Mouse (Mus musculus) midbrain, embryonic 16.5 days (tissue): Measurements from ENCODE around the gene Kcnq1. TPM values are rescaled to one million over a fixed set of nuclear protein-coding genes. Genes with fewer than 3 reads are reported as not detected.
A peak's percentile ranks its signal among the peaks of the same experiment; 100 is the strongest.

ENCODE experiments used
- ATAC-seq: fragments of 200-750 bp; cut with Nextera tagmentation; 2 replicates; pipeline ENCODE4 v1.8.0; 2017; ENCODE audit warnings: moderate TSS enrichment
- H3K27ac ChIP-seq: fragments of 300-500 bp; sonication (generic); 2 replicates; pipeline ENCODE4 v1.5.1; 2014; ENCODE audit warnings: mild to moderate bottlenecking, low read length, mixed read lengths
- H3K27me3 ChIP-seq: fragments of 300-500 bp; sonication (generic); 2 replicates; pipeline ENCODE4 v1.6.1; 2014; ENCODE audit warnings: low read depth, low read length, mixed read lengths; ENCODE audit not compliant: control insufficient read depth, insufficient read depth
- H3K36me3 ChIP-seq: fragments of 300-500 bp; sonication (generic); 2 replicates; pipeline ENCODE4 v1.6.1; 2014; ENCODE audit warnings: mild to moderate bottlenecking, low read length, moderate library complexity, mixed read lengths; ENCODE audit not compliant: control insufficient read depth, insufficient read depth
- H3K4me1 ChIP-seq: fragments of 300-500 bp; sonication (generic); 2 replicates; pipeline ENCODE4 v1.6.1; 2014; ENCODE audit warnings: mild to moderate bottlenecking, low read length, mixed read lengths; ENCODE audit not compliant: control insufficient read depth, insufficient read depth
- H3K4me2 ChIP-seq: fragments of 300-500 bp; sonication (generic); 2 replicates; pipeline ENCODE4 v1.6.1; 2014; ENCODE audit warnings: mild to moderate bottlenecking, low read length, mixed read lengths
- H3K4me3 ChIP-seq: fragments of 300-500 bp; sonication (generic); 2 replicates; pipeline ENCODE4 v1.5.1; 2014; ENCODE audit warnings: low read depth, mild to moderate bottlenecking, low read length, moderate library complexity, mixed read lengths
- H3K9ac ChIP-seq: fragments of 300-500 bp; sonication (generic); 2 replicates; pipeline ENCODE4 v1.6.1; 2014; ENCODE audit warnings: low read depth, low read length, mixed read lengths
- H3K9me3 ChIP-seq: fragments of 300-500 bp; sonication (generic); replicated peaks from 2 replicates; pipeline ENCODE4 v1.6.1; 2014; ENCODE audit warnings: mild to moderate bottlenecking, low read length, mixed read lengths; ENCODE audit not compliant: control insufficient read depth, poor library complexity, severe bottlenecking
- WGBS: fragments of 180-500 bp; shearing (Covaris S2); extraction: QIAGEN DNeasy Blood & Tissue Kit; methylation state at CpG from one replicate; pipeline ENCODE4 v1.1.7; 2014; 5-methylcytosine and 5-hydroxymethylcytosine counted together
- polyA plus RNA-seq: library from polyadenylated mRNA; unstranded; fragments of >200 nt; fragmentation: Nextera tagmentation; extraction: Ambion mirVana; gene quantifications from 2 replicates; pipeline ENCODE4 v1.2.1, GENCODE M21; 2015

Gene Kcnq1
- polyA plus RNA-seq, 1 experiment from 2014 or later = 1.1 TPM

DNA sequence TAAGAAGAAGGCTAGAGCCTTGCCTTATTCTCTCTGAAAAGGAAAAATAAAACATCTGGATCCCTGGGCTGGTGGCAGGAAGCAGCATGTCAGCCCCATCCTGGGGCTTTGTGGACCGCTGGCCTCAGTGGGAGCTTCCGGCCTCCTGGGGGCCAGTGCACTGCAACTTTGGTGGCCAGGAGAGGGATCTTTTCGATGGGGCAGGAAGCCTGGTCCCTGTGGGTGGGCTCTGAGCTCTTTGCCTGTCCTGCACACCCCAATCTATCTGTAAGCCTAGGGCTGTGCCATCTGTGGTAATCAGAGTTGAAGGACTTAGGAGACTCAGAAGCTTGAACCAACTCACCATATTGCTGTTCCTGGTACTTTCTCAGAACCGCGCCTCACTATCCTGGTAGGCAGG lies 84.7 kb downstream of the Kcnq1 start:
- no peaks in the 10 kb centered on the region for H3K36me3 ChIP-seq
- H3K27ac ChIP-seq = no peak overlapping the region
- H3K4me1 ChIP-seq = no peaks in the 10 kb centered on the region
- WGBS = 76% methylated on average over 5 of the region's 5 CpGs
- no peak overlapping the region for H3K4me3 ChIP-seq
- ATAC-seq = no peak
- H3K27me3 ChIP-seq = no peaks in the 10 kb centered on the region
- no peaks in the 10 kb centered on the region for H3K9me3 ChIP-seq
- H3K9ac ChIP-seq = no peak overlapping the region
- no peak overlapping the region for H3K4me2 ChIP-seq

DNA sequence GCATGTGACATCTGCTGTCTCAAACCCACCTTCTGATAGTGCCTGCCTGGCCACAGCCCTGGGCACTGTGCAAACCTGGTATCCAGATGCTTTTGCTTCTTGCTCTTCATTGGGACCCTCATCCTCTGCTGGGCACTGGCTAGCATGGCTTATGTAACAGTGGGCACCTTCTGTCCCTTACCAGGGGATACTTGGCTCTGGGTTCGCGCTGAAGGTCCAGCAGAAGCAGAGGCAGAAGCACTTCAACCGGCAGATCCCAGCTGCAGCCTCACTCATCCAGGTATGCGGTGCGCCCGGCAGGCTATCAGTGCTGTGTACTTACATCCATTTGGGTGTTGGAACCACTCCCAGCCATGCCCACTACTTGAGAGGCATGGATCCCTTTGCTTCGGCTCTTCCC lies 86.2 kb downstream of the Kcnq1 start:
- H3K4me3 ChIP-seq = no peak overlapping the region
- no peaks in the 10 kb centered on the region for H3K27me3 ChIP-seq
- H3K9ac ChIP-seq = no peak overlapping the region
- no peak overlapping the region for H3K4me2 ChIP-seq
- H3K4me1 ChIP-seq = no peaks in the 10 kb centered on the region
- no peaks in the 10 kb centered on the region for H3K36me3 ChIP-seq
- H3K27ac ChIP-seq = no peak overlapping the region
- ATAC-seq = no peak
- no peaks in the 10 kb centered on the region for H3K9me3 ChIP-seq
- WGBS = 92% methylated on average over 7 of the region's 7 CpGs

DNA sequence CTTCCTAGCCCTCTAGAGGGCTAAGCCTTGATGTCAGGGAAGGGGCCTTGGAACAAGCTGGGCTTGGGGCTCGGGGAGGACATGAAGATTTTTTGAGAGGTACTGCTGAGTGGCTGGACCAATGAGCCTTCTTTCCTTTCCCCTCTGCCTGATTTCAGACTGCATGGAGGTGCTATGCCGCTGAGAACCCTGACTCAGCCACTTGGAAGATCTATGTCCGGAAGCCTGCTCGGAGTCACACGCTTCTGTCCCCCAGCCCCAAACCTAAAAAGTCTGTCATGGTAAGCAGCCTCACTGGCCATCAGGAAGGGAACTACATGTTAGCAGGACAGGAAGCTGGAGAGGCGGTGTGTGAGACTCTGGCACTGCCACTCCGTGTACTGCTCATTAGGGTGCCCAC lies 87.9 kb downstream of the Kcnq1 start:
- 92% methylated on average over 7 of the region's 7 CpGs for WGBS

DNA sequence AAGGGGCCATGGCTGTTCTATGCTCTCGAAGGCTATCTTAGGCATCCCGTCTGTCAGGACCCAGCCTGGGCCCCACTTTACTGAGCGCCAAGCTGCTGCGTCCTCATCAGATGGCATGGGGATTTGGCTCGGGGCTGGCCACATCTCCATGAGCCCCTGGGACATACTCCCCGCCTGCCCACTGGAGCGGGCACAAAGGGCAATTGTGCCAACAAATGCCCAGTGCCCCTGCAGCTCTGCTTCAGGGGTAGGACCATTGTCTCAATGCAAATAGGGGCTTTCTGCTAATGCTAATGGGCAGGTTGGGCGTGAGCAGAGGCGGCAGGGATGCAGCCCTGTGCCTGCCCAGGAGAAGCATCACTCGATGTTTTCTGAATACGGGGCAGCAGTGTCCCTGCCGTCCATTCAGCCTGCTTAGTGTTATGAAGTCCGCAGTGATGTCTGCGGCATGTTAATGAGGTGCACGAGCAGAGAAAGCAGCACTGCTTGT lies 91.8 kb downstream of the Kcnq1 start:
- Histone ChIP-seq H3K36me3 (no peaks in the 10 kb centered on the region), H3K27me3 (no peaks in the 10 kb centered on the region), H3K4me2 (peak overlapping the region; percentile 43), H3K9ac (peak overlapping the region; percentile 27; the same call in 1 of the 2 replicates), H3K4me1 (no peaks in the 10 kb centered on the region; the same call in 1 of the 2 replicates), H3K9me3 (no peaks in the 10 kb centered on the region), H3K27ac (no peak overlapping the region; the same call in 1 of the 2 replicates), H3K4me3 (no peak overlapping the region; the same call in 1 of the 2 replicates)
- ATAC-seq = peak; percentile 86
- WGBS = 19% methylated on average over 15 of the region's 15 CpGs

More for the DNA sequence above, 87.9 kb downstream of the Kcnq1 start:
- no peaks in the 10 kb centered on the region for H3K9me3 ChIP-seq
- H3K36me3 ChIP-seq = no peaks in the 10 kb centered on the region
- H3K4me3 ChIP-seq = no peak overlapping the region
- H3K4me1 ChIP-seq = no peaks in the 10 kb centered on the region; the same call in 1 of the 2 replicates
- no peak overlapping the region for H3K9ac ChIP-seq
- no peak overlapping the region for H3K4me2 ChIP-seq
- H3K27me3 ChIP-seq = no peaks in the 10 kb centered on the region
- H3K27ac ChIP-seq = no peak overlapping the region
- no peak for ATAC-seq

DNA sequence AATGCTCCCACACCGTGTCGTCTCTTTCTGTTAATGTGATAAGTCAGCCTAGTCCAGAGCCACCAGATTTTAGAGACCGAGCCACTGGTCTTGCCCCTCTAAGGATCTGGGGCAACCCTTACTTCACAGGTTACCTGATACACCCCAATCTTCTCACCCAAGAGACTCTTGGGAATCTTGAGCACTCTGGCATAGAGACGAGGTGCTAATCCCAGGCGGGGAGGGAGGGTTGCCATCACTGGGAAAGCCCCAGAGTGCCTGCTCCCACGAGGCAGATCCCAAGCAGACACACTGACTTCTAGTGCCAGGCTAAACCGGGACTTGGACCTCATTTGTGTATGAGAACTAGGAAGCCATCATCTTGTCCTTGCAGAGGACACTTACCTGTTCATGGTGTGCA lies 92.3 kb downstream of the Kcnq1 start:
- Histone ChIP-seq H3K27me3 (no peaks in the 10 kb centered on the region), H3K9ac (no peak overlapping the region; the same call in 1 of the 2 replicates), H3K4me1 (no peaks in the 10 kb centered on the region; the same call in 1 of the 2 replicates), H3K4me2 (peak overlapping the region; percentile 43), H3K4me3 (no peak overlapping the region; the same call in 1 of the 2 replicates), H3K27ac (peak overlapping the region; percentile 28; the same call in 1 of the 2 replicates), H3K9me3 (no peaks in the 10 kb centered on the region), H3K36me3 (no peaks in the 10 kb centered on the region)
- WGBS = 17% methylated on average over 7 of the region's 7 CpGs
- ATAC-seq = peak; percentile 75

DNA sequence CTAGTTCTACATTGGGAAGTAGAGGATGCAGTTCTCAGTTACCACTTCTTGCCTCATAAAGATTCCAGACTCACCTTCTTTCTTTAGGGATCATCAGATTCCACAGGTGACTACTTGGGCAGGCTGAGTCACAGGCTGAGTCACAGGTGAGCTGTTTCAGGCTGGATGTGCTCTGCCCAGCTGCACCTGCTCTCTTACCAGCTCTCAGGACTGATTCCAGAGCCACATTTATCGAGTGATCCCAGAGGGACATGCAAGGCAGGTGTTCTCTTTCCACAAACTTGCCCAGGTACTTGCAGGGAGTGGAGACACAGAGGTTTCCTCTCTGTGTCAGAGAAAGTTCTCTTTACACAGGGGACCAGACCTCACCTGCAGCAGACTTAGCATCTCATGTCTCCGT lies 95.1 kb downstream of the Kcnq1 start:
- no peak for ATAC-seq
- Histone ChIP-seq H3K9me3 (no peaks in the 10 kb centered on the region), H3K36me3 (no peaks in the 10 kb centered on the region), H3K27me3 (no peaks in the 10 kb centered on the region), H3K27ac (no peak overlapping the region), H3K4me3 (no peak overlapping the region), H3K4me2 (no peak overlapping the region), H3K9ac (no peak overlapping the region), H3K4me1 (no peaks in the 10 kb centered on the region; the same call in 1 of the 2 replicates)
- WGBS = 90% methylated on average over 2 of the region's 2 CpGs

DNA sequence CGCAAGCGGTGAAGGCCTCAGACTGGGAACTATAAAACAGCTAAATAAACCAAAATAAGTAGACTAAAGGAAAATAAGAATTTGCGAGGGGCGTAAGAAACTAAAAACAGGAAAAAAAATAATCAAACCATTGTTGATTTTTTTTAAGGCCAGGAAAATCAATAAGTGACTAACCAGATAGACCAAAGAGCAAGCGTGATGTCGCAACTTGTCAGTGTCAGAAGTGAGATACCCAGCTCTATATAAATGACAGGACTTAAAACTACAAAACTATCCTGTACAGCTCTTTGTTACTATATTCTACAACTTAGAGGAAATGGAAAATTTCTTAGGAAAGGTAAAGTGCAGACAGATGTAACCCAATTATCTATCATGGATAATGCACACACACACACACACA lies 97.7 kb downstream of the Kcnq1 start:
- 97% methylated on average over 6 of the region's 6 CpGs for WGBS
- H3K4me3 ChIP-seq = no peak overlapping the region
- no peak overlapping the region for H3K9ac ChIP-seq
- no peaks in the 10 kb centered on the region for H3K36me3 ChIP-seq
- H3K9me3 ChIP-seq = no peaks in the 10 kb centered on the region
- H3K27ac ChIP-seq = no peak overlapping the region
- ATAC-seq = no peak
- no peaks in the 10 kb centered on the region for H3K4me1 ChIP-seq
- no peaks in the 10 kb centered on the region for H3K27me3 ChIP-seq
- no peak overlapping the region for H3K4me2 ChIP-seq

DNA sequence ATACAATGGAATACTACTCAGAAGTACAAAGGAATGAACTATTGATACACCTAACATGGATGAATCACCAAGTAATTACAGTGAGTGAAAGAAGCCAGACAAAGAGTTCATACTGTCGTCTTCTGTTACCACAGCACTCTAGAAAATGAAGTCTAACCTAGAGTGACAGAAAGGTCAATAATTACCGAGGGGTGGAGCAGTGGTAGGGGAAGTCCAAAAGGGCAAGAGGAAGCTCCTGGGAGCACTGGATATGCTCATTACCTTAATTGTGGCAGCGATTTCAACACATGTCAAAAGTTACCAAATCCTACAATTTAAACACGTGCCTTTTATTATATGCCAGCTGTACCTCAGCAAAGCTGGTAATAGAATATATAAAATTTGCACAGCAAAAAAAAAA lies 100.9 kb downstream of the Kcnq1 start:
- H3K27ac ChIP-seq = no peak overlapping the region
- H3K4me2 ChIP-seq = no peak overlapping the region
- H3K9me3 ChIP-seq = no peaks in the 10 kb centered on the region
- ATAC-seq = no peak
- H3K4me1 ChIP-seq = no peaks in the 10 kb centered on the region
- H3K4me3 ChIP-seq = no peak overlapping the region
- H3K36me3 ChIP-seq = no peaks in the 10 kb centered on the region
- WGBS = 64% methylated on average over 4 of the region's 4 CpGs
- no peak overlapping the region for H3K9ac ChIP-seq
- H3K27me3 ChIP-seq = no peaks in the 10 kb centered on the region

DNA sequence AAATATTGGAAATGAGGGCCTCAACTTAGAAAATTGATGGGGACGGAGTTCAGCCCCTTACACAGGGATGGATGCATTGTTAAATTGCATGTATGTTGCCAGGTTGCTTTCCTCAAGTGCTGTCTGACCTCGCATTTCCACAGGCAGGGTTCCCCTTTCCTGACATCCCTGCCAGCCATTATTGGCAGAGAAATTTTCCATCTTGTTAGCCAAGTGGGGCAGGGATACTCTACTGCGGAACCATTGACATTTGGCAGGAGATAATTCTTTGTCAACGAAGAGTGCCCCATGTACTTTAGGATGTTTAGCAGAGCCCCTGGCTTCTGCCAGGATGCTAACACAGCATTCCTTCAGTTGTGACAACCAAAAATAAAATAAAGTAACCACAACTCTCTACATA lies 104.6 kb downstream of the Kcnq1 start:
- H3K4me1 ChIP-seq = no peaks in the 10 kb centered on the region
- no peak overlapping the region for H3K4me3 ChIP-seq
- no peaks in the 10 kb centered on the region for H3K9me3 ChIP-seq
- H3K27me3 ChIP-seq = no peaks in the 10 kb centered on the region
- H3K4me2 ChIP-seq = no peak overlapping the region
- ATAC-seq = no peak
- H3K27ac ChIP-seq = no peak overlapping the region
- WGBS = 81% methylated on average over 4 of the region's 4 CpGs
- H3K36me3 ChIP-seq = no peaks in the 10 kb centered on the region
- no peak overlapping the region for H3K9ac ChIP-seq
